Mouse (Mus musculus): ENCODE data around the gene Slc5a10.

Slc5a10 gene

GRCm38 (mm10) chr11:61701696-61702095 is 18.9 kb downstream of the Slc5a10 start:
- DNase-seq, result no peak

- DNase-seq, result no peak
These were observed 20.7 kb downstream of the Slc5a10 start for GRCm38 (mm10) chr11:61699933-61700332.

GRCm38 (mm10) chr11:61699460-61699859 is 21.2 kb downstream of the Slc5a10 start:
- no peak for DNase-seq

DNA sequence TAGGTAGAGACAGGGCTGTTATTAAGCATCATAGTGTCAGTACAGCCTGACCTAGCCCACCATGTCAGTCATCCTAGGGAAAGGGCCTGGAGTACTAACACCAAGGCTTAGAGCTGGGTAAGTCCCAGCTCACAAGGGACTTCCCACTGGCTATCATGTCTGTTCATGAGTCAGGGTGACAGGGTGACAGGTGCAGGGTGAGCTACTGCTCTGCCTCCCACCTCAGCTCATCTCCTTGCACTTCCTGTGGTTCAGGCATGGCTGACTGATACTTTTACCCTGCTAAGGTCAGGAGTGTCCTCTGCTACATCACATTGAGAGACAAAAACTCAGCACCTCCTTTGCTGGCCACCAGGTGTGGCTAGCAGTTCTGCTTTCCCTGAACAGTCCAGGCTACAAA is 21.8 kb downstream of the Slc5a10 start:
- no peak for DNase-seq

DNA sequence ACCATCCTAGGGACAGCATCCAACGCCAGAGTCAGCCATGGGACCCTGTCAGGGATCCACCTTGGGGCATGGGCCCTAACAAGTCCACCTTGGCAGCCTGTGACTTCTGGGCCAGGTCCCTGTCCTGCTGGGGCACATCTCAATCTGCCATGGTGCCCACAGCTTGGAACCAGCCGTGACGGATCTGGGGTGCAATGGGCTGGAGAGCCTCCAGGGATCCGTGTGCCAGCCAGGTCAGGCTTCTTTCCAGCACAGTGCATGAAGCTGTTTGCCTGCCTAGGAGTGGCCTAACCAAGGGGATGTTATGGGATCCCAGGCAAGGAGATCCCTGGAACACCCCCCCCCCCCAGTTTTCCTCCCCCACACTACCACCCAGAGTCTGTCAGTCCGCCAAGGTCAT is 27.6 kb downstream of the Slc5a10 start:
- DNase-seq, result no peak

DNA sequence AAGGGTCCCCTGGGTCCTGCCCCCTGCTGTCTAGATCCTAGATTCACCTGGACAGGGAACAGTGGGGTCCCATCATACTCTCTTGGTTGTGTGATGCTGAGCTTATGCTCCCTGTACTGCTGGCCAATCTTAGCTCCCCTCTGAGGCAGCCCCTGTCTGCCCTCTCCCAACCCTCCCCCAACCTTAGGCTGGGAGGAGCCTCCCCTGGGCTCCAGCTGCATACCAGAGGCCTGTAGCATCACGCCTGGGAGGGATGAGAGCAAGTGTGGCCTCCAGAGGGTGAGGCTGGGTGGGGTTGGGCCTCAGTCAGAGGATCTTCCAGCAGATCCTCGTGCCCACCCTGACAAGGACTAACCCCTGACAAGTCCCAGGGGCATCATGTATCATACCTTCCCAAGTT is 33.0 kb downstream of the Slc5a10 start:
- no peak for DNase-seq

GRCm38 (mm10) chr11:61686906-61687453 is 33.6 kb downstream of the Slc5a10 start:
- DNase-seq, result no peak

DNA sequence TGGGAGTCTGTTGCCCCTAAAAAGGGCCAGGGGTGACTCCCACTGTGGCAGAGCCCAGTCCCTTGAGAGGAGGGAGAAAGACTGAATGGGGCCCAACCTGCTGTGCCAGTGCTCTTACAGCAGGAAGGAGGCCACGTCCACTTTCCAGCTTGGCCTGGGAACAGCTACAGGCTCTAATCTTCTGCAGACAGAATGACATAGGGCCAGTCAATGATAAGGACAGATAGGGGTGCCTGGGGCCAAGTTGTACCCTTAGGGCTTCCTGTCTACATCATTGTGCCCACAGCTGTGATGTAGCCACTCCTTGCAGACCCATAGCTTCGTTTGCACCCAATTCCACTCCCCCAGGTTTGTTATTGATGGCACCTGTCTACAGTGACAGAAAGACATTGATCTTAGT is 34.5 kb downstream of the Slc5a10 start:
- DNase-seq, result no peak

- DNase-seq, result no peak
These were observed 35.4 kb downstream of the Slc5a10 start for GRCm38 (mm10) chr11:61685119-61685725.

DNA sequence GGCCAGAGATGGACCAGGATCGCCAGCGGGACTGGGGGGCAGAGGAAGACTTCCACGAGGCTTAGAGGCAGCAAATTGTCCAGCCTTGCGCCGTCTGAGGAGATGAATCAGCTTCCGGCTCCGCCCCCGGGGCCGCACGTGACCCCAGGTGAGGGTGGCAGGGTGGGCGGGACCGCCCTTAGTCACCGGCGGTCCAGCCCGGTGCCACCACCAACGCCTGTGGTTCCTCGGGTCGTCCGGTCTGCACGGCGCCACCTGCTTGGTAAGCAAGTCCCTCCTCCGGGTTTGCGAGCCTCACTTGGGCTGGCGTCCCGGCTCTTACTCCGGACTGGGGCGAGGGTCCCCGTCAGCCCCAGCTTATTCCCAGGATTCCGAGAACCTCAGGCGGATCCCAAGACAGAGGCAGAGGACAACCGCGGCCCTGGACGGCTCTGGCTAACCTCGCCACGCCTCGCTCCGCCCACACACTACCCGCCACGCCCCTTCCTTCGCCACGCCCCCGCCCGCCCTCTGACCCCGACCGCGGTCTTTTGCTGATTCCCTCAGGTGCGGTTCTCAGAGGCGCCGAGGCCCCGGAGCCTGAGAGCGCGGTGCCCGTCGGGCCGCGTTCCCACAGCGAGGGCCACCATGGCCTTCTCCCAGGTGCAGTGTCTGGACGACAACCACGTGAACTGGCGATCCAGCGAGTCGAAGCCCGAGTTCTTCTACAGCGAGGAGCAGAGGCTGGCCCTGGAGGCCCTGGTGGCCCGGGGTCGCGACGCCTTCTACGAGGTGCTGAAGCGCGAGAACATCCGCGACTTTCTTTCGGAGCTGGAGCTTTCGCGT is 36.5 kb downstream of the Slc5a10 start, which contains the start of gene Fam83g:
Gene Fam83g (plus strand): TSS at position 185 of the 825 bp plus-strand sequence.
- DNase-seq, result peak; percentile 39 to 46

DNA sequence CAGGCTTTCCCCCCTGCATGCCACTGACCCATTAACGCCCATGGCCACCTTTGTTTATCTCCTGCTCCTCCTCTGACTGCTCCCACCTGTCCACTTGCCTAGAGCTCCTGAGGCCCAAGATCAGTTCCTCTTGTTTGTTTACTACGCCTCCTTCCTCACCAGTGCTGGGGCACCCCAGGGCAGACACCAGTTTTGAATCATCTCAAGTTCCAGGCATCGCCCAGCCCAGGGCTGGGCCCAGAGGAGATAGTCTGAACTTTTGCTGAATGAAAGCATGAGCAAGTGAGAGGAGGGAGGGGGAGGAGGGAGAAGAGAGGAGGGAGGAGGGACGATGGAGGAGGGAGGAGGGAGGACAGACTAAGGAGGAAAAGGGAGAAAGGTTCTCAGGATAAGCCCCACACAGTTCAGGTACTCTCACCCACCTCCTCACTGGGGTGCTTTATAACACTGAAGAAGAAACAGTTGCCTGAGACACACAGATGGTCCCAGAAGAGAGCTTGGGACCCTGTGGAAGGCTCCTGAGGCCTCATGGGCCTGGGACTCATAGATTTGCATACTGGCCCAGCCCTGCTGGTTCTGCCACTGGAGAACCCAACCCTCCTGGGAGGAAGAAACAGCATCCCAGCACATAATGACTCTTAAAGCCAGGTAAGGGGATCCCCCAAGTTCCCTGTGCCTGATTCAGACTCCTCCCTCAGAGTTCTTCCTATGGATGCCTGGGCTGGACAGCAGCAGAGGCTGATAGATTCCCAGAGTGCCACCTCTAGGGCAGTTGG is 41.3 kb downstream of the Slc5a10 start:
- no peak for DNase-seq

DNA sequence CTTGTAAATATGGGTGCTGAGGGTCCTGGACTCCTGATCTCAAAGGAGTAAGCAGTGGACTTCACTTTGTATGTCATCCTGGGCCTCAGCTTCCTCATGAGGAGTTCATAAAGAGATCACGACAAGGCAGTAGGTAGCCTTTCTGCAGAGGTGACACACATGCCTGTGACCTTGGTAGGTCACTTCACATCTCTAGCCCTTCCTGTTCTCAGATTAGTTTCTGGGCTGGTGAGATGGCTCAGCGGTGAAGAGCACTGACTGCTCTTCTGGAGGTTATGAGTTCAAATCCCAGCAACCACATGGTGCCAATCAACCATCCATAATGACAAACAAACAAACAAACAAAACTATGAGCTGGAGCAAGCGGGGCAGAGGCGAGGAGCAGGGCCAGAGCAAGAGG is 42.9 kb downstream of the Slc5a10 start:
- no peak for DNase-seq

GRCm38 (mm10) chr11:61676216-61676854 is 44.3 kb downstream of the Slc5a10 start:
- DNase-seq, result no peak

- no peak for DNase-seq
These were observed 45.3 kb downstream of the Slc5a10 start for GRCm38 (mm10) chr11:61675332-61675731.

DNA sequence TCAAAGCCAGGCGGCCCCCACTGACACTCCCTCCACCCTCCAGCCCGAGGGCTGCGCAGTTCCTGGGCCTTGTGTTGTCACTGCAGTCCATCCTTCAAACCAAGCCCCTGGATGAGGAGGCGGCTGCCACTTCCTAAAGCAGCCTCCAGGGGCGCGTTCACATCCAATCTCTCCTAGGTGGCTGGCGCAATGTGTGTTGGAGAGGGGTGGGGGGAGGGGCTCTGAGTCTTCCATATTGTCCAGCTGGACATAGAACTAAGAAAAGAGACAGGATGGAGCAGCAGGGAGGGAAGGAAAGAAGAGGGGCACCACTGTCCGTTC is 45.8 kb downstream of the Slc5a10 start:
- no peak for DNase-seq

- DNase-seq, result no peak
These were observed 46.3 kb downstream of the Slc5a10 start for GRCm38 (mm10) chr11:61674151-61674838.

DNA sequence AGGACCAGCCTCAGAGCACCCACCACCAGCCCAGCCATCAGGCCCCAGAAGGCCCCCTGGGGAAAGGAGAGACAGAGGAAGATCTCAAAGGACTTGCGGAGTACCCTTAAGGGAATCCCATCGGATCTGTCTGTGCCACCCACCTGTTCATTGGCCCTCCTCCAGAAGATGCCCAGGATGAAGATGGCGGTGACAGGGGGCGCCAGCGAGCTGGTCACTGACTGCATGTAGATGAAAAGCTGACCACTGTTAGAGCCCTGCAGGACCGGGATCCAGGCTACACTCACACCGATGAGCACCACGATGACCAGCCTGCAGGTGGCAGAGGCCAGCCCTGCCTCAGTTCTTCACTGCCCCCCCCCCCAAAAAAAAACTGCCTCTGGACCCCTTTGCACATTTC is 46.9 kb downstream of the Slc5a10 start:
- no peak for DNase-seq

- no peak for DNase-seq
These were observed 48.7 kb downstream of the Slc5a10 start for GRCm38 (mm10) chr11:61671781-61672383.

DNA sequence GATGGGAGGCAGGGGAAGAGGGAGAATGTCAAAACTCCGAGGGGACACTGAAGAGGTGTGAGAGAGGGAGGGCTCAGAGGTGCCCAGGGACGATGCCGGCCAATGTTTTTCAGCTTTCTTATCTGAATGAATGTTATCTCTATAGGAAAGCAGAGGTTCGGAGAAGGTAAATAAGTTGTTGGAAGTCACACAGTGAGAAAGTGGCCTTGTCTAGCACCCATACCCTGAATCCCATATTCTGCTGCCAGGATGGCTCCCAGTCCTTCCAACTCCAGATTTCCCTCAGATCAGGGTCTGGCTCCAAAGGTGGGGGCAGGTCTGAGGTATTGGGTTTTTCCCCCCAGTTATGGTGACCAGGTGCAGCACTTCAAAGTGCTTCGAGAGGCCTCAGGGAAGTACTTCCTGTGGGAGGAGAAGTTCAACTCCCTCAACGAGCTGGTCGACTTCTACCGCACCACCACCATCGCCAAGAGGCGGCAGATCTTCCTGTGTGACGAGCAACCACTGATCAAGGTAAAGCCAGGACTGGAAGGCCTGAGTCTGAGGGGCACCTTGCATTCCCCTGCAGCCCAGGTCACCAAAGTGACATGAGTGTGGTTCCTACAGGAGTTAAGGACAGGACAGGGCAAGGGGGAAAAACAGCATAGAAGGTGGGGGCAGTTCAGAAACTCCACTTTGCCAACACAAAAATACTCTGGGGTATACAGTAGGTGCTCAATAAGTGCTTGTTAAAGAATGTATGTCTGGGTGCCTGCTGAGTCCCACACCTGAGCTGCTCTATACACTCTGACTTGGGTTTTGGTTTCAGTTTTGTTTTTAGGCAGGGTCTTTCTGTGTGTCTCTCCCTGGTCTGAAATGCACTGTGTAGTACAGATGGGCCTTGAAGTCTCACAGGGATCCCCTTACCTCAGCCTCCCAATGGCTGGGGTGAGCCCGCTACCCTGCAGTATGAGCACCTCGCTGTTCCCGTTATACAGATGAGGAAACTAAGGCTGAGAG is 50.8 kb downstream of the Slc5a10 start:
- peak; percentile 31 to 56 for DNase-seq

GRCm38 (mm10) chr11:61667782-61668181 is 52.8 kb downstream of the Slc5a10 start:
- DNase-seq, result no peak

GRCm38 (mm10) chr11:61667248-61667647 is 53.4 kb downstream of the Slc5a10 start:
- no peak for DNase-seq
